Mouse (Mus musculus) hindbrain, postnatal 0 days (tissue): ENCODE data around the gene Rcan1. TPM values are rescaled to one million over a fixed set of nuclear protein-coding genes. Genes with fewer than 3 reads are reported as not detected.
A peak's percentile ranks its signal among the peaks of the same experiment; 100 is the strongest.

ENCODE experiments used
- ATAC-seq: fragments of 200-750 bp; cut with Nextera tagmentation; 2 replicates; pipeline ENCODE4 v1.8.0; 2017; ENCODE audit warnings: mild to moderate bottlenecking, moderate TSS enrichment, moderate library complexity
- DNase-seq: peaks from one replicate; pipeline ENCODE4 v3.0.0-alpha.2; 2015; ENCODE audit warnings: low spot score
- H3K27ac ChIP-seq: fragments of 300-500 bp; sonication (generic); 2 replicates; pipeline ENCODE4 v1.5.1; 2014; ENCODE audit warnings: mild to moderate bottlenecking
- H3K27me3 ChIP-seq: fragments of 300-500 bp; sonication (generic); 2 replicates; pipeline ENCODE4 v1.6.1; 2014; ENCODE audit warnings: low read length, mixed read lengths; ENCODE audit not compliant: insufficient read depth
- H3K36me3 ChIP-seq: fragments of 300-500 bp; sonication (generic); 2 replicates; pipeline ENCODE4 v1.6.1; 2014; ENCODE audit warnings: low read length, mixed read lengths; ENCODE audit not compliant: insufficient read depth
- H3K4me1 ChIP-seq: fragments of 300-500 bp; sonication (generic); 2 replicates; pipeline ENCODE4 v1.6.1; 2014; ENCODE audit warnings: antibody characterized with exemption, low read length, mixed read lengths; ENCODE audit not compliant: insufficient read depth
- H3K4me2 ChIP-seq: fragments of 300-500 bp; sonication (generic); 2 replicates; pipeline ENCODE4 v1.6.1; 2014; ENCODE audit warnings: low read depth, mild to moderate bottlenecking, low read length, moderate library complexity, mixed read lengths
- H3K4me3 ChIP-seq: fragments of 300-500 bp; sonication (generic); 2 replicates; pipeline ENCODE4 v1.5.1; 2014; ENCODE audit warnings: low read length
- H3K9ac ChIP-seq: fragments of 300-500 bp; sonication (generic); replicated peaks from 2 replicates; pipeline ENCODE4 v1.6.1; 2014; ENCODE audit warnings: mild to moderate bottlenecking, low read length, moderate library complexity, mixed read lengths
- H3K9me3 ChIP-seq: fragments of 300-500 bp; sonication (generic); 2 replicates; pipeline ENCODE4 v1.6.1; 2016; ENCODE audit warnings: low read length, mixed read lengths
- CTCF ChIP-seq: IDR thresholded peaks from 2 replicates; pipeline ENCODE4 v1.5.1; 2016; ENCODE audit warnings: antibody characterized with exemption, control low read depth, low read depth
- WGBS: fragments of 180-500 bp; shearing (Covaris S2); extraction: QIAGEN DNeasy Blood & Tissue Kit; methylation state at CpG from one replicate; pipeline ENCODE4 v1.1.7; 2014; 5-methylcytosine and 5-hydroxymethylcytosine counted together
- polyA plus RNA-seq: library from polyadenylated mRNA; unstranded; fragments of >200 nt; fragmentation: Nextera tagmentation; extraction: Ambion mirVana; gene quantifications from 2 replicates; pipeline ENCODE4 v1.2.1, GENCODE M21; 2015
- total RNA-seq: library from RNA; depleted of rRNA; stranded (reverse); fragments of >200 nt; gene quantifications from 2 replicates; pipeline ENCODE4 v1.2.3, GENCODE M21; 2014

The Rcan1 gene
- total and polyA plus RNA-seq, 2 experiments from 2014 or later = 67.4 to 87.1 TPM

DNA sequence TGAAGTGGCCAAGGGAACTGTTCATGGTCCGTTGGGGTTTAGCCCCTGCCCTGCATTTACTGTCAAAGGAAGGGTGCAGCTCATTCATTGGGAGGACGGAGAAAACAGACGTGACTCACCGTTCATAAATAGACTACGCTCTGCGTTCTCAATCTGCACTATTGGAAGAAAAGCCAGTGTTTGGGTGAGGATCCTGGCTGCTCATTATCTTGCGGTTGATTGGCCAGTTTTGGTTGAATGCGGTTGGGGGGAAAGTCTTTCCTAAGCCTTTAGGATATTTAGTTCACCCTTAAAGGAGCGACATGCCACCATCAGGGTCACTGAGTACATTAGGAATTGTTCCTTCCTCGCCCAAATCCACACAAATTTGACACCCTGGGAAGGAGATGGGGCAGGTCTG is 5.4 kb downstream of the Rcan1 start:
- DNase-seq = peak; percentile 32

DNA sequence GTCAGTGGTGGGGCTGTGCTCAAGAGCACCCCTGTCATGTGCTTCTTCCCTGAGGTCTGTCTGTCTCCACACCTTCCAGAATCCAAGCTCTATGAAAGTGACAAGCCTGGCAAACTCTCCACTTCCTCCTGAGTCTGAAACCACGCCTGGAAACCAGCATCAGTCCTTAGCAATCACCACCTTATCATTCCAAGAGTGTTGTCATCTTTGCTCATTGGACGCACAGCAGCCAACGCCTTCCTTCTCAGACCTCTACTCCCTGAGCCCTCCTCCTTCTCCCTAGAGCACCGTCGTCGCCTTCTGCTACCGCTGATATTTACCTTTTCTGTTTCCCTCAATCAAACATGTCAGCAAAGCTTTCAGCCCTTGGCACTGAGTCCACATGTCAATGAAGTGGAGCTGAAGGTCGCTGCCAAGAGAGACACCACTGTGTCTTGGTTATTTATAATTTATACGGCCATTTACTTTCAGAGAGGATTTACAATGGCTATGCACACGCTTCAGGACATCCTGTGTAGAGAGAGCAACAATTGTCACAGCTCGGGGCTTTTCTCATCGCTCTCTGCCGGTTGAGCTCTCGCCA is 6.2 kb downstream of the Rcan1 start:
- peak overlapping the region; percentile 87 for H3K4me2 ChIP-seq
- ATAC-seq (no peak), DNase-seq (no peak)
- WGBS = 11% methylated on average over 14 of the region's 14 CpGs
- H3K4me3 ChIP-seq = peak overlapping the region; percentile 85
- peak overlapping the region; percentile 82; the same call in 1 of the 2 replicates for H3K9ac ChIP-seq
- no peaks in the 10 kb centered on the region for H3K9me3 ChIP-seq
- H3K4me1 ChIP-seq = peaks cover 19% of the 10 kb centered on the region
- H3K27ac ChIP-seq = peak overlapping the region; percentile 86
- no peaks in the 10 kb centered on the region for H3K36me3 ChIP-seq
- no peaks in the 10 kb centered on the region for H3K27me3 ChIP-seq
- TF ChIP-seq CTCF = no peak

More for the DNA sequence above, 5.4 kb downstream of the Rcan1 start:
- H3K9ac ChIP-seq = peak overlapping the region; percentile 82
- no peaks in the 10 kb centered on the region for H3K27me3 ChIP-seq
- H3K27ac ChIP-seq = peak overlapping the region; percentile 86
- no peaks in the 10 kb centered on the region for H3K36me3 ChIP-seq
- no peak for ATAC-seq
- WGBS = 2% methylated on average over 10 of the region's 10 CpGs
- no peaks in the 10 kb centered on the region for H3K9me3 ChIP-seq
- H3K4me3 ChIP-seq = peak overlapping the region; percentile 85
- H3K4me2 ChIP-seq = peak overlapping the region; percentile 87
- H3K4me1 ChIP-seq = peaks cover 19% of the 10 kb centered on the region
- no peak for TF ChIP-seq CTCF

DNA sequence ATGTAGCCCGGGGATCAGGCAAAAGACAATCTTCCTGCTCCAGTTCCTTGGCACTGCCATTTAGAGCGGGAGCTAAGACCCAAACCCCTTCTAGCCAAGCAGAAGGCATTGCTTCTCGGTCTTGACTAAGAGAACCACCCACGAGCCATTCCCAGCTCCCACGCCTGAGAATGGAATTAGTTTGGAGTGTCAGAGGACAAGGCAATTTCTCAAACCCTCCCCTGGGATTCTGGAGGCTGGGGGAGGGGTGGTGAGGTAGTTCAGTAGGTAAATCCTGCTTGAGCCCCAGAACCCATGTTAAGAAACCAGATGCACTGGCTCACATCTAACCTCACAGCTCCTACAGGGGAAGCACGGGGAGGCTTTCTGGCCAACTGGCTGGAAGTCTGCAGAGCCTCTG is 9.3 kb downstream of the Rcan1 start:
- TF ChIP-seq CTCF = no peak
- Histone ChIP-seq H3K9me3 (no peaks in the 10 kb centered on the region), H3K4me2 (no peak overlapping the region), H3K36me3 (no peaks in the 10 kb centered on the region), H3K27me3 (no peaks in the 10 kb centered on the region), H3K4me3 (no peak overlapping the region), H3K9ac (no peak overlapping the region), H3K27ac (no peak overlapping the region), H3K4me1 (peaks cover 19% of the 10 kb centered on the region)
- DNase-seq = no peak
- no peak for ATAC-seq
- WGBS = 62% methylated on average over 6 of the region's 6 CpGs

DNA sequence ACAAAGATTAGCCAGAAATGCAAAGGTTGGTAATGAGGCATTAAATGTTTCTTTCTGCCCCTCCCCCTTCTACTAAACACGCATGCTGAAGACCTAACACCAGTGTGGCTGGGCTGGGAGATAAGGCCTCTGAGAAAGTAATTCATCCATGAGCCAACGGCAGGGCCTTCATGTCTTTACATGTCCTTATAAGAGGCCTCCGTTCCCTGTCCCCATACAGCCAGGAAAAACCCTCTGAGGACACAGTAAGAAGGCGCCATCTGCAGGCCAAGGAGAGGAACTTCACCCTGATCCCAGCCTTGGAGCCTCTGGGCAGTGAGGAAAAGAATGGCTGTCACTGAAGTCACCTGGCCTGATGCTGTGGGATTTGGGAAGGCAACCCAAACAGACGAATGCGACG is 13.1 kb downstream of the Rcan1 start:
- no peaks in the 10 kb centered on the region for H3K9me3 ChIP-seq
- H3K4me2 ChIP-seq = no peak overlapping the region
- H3K9ac ChIP-seq = 0 out of 2 replicates have a peak overlapping the region, but pooled peaks have one; percentile 13
- H3K36me3 ChIP-seq = no peaks in the 10 kb centered on the region
- H3K4me3 ChIP-seq = no peak overlapping the region
- ATAC-seq (peak; percentile 88), DNase-seq (peak; percentile 88)
- TF ChIP-seq CTCF = peak; percentile 98
- H3K4me1 ChIP-seq = no peaks in the 10 kb centered on the region
- 28% methylated on average over 7 of the region's 7 CpGs for WGBS
- H3K27ac ChIP-seq = no peak overlapping the region
- H3K27me3 ChIP-seq = no peaks in the 10 kb centered on the region

DNA sequence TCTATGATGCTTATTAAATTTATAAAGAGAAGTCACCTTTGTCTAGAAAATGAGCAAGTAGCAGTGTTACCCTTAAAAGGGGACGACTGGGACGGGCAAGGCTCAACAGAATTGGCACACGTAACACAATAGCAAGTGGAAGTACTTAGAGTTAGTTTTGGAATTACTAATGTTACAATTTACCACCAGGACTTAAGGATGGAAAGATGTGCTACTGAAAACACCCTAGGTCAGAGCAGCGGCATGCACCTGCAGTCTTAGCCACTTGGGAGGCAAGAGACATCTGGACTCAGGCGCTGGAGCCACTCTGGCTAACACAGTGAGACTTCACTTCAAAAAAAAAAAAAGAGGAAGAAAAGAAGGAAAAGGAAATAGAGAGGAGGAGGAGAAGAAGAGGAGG is 14.7 kb downstream of the Rcan1 start:
- H3K9me3 ChIP-seq = no peaks in the 10 kb centered on the region
- ATAC-seq = no peak

DNA sequence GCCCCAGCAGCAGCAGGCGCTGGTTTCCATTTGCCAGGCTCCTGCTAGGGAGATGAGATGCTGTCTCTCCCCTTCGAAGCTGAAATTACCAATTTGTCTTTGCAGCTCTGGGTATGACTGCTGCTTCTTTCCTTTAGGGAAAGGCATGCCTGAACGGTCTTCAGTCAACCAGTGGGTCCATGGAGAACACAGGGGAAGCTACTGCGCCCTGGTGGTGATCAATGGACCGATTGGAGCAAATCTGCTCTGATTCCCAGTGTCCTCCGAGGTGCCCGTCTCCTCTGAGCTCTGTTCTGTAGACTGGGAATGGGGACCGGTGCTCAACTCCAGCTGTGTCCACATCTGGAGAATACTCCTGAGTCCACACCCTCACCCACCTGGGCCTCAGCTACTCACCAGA is 15.2 kb downstream of the Rcan1 start:
- ATAC-seq (no peak), DNase-seq (peak; percentile 24)
- H3K9me3 ChIP-seq = no peaks in the 10 kb centered on the region

More for the DNA sequence above, 14.7 kb downstream of the Rcan1 start:
- Histone ChIP-seq H3K4me1 (no peaks in the 10 kb centered on the region), H3K36me3 (no peaks in the 10 kb centered on the region), H3K9ac (no peak overlapping the region), H3K27ac (no peak overlapping the region), H3K27me3 (no peaks in the 10 kb centered on the region), H3K4me2 (no peak overlapping the region), H3K4me3 (no peak overlapping the region)
- no peak for DNase-seq
- TF ChIP-seq CTCF = no peak
- 88% methylated on average over 5 of the region's 5 CpGs for WGBS

DNA sequence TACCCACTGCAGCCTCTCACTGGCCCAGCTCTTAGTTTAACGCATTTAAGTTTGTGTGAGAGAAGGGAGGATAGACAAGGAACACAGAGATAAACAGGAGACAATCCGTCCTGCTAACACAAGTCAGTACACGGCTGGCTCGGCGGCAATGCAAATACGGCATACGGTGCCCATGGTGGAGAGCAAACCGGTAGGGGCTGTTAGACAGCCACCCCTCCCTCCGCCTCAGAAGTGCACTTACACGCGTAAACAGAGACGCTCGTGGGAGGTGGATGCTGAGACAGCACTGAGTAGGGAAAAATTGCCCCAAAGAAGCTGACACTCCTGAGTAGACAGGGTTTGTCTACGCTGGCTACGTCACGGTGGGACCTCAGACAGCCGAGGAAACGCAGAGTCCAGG is 16.2 kb downstream of the Rcan1 start:
- no peak overlapping the region for H3K4me3 ChIP-seq
- H3K27me3 ChIP-seq = no peaks in the 10 kb centered on the region
- DNase-seq (no peak), ATAC-seq (no peak)
- H3K27ac ChIP-seq = no peak overlapping the region
- H3K9ac ChIP-seq = no peak overlapping the region
- H3K9me3 ChIP-seq = no peaks in the 10 kb centered on the region
- H3K36me3 ChIP-seq = no peaks in the 10 kb centered on the region
- TF ChIP-seq CTCF = no peak
- no peaks in the 10 kb centered on the region for H3K4me1 ChIP-seq
- WGBS = 90% methylated on average over 18 of the region's 18 CpGs
- H3K4me2 ChIP-seq = no peak overlapping the region

More for the DNA sequence above, 15.2 kb downstream of the Rcan1 start:
- Histone ChIP-seq H3K4me3 (no peak overlapping the region), H3K4me2 (no peak overlapping the region), H3K4me1 (no peaks in the 10 kb centered on the region), H3K9ac (no peak overlapping the region), H3K27ac (no peak overlapping the region), H3K36me3 (no peaks in the 10 kb centered on the region), H3K27me3 (no peaks in the 10 kb centered on the region)
- 62% methylated on average over 8 of the region's 8 CpGs for WGBS
- peak; percentile 58 for TF ChIP-seq CTCF
